Mouse (Mus musculus) liver, postnatal 0 days (tissue): ENCODE measurements around the gene Trpm1. TPM values are rescaled to one million over a fixed set of nuclear protein-coding genes. Genes with fewer than 3 reads are reported as not detected.

Source experiments
- ATAC-seq: fragments of 200-750 bp; cut with Nextera tagmentation; 2 replicates; pipeline ENCODE4 v1.8.0; 2017; ENCODE audit warnings: mild to moderate bottlenecking, moderate library complexity
- DNase-seq: peaks from one replicate; pipeline ENCODE4 v3.0.0-alpha.2; 2016
- H3K27ac ChIP-seq: fragments of 300-500 bp; sonication (generic); 2 replicates; pipeline ENCODE4 v1.5.1; 2014; ENCODE audit warnings: antibody characterized with exemption, moderate library complexity, mild to moderate bottlenecking, low read depth
- H3K27me3 ChIP-seq: fragments of 300-500 bp; sonication (generic); 2 replicates; pipeline ENCODE4 v1.6.1; 2014; ENCODE audit warnings: low read length, control low read depth, mixed read lengths; ENCODE audit not compliant: insufficient read depth
- H3K36me3 ChIP-seq: fragments of 300-500 bp; sonication (generic); replicated peaks from 2 replicates; pipeline ENCODE4 v1.6.1; 2014; ENCODE audit warnings: mild to moderate bottlenecking, control low read depth, low read length, moderate library complexity, mixed read lengths; ENCODE audit not compliant: insufficient read depth
- H3K4me1 ChIP-seq: fragments of 300-500 bp; sonication (generic); 2 replicates; pipeline ENCODE4 v1.6.1; 2014; ENCODE audit warnings: antibody characterized with exemption, mild to moderate bottlenecking, control low read depth; ENCODE audit not compliant: insufficient read depth
- H3K4me2 ChIP-seq: fragments of 300-500 bp; sonication (generic); 2 replicates; pipeline ENCODE4 v1.6.1; 2014; ENCODE audit warnings: low read depth, mild to moderate bottlenecking, low read length, moderate library complexity, mixed read lengths
- H3K4me3 ChIP-seq: fragments of 300-500 bp; sonication (generic); 2 replicates; pipeline ENCODE4 v1.5.1; 2014; ENCODE audit warnings: low read depth, low read length
- H3K9ac ChIP-seq: fragments of 300-500 bp; sonication (generic); replicated peaks from 2 replicates; pipeline ENCODE4 v1.6.1; 2014; ENCODE audit warnings: mild to moderate bottlenecking, moderate library complexity
- H3K9me3 ChIP-seq: fragments of 300-500 bp; sonication (generic); 2 replicates; pipeline ENCODE4 v1.6.1; 2016; ENCODE audit warnings: mild to moderate bottlenecking, control low read depth, low read length, mixed read lengths
- CTCF ChIP-seq: sonication (generic); IDR thresholded peaks from 2 replicates; pipeline ENCODE4 v1.5.1; 2016; ENCODE audit warnings: antibody characterized with exemption, low read depth
- EP300 ChIP-seq: IDR thresholded peaks from 2 replicates; pipeline ENCODE4 v1.6.1; 2016; ENCODE audit warnings: antibody characterized with exemption, low read depth, mild to moderate bottlenecking
- WGBS: fragments of 180-500 bp; shearing (Covaris S2); extraction: QIAGEN DNeasy Blood & Tissue Kit; methylation state at CpG from one replicate; pipeline ENCODE4 v1.1.7; 2014; ENCODE audit not compliant: insufficient replicate concordance; 5-methylcytosine and 5-hydroxymethylcytosine counted together
- polyA plus RNA-seq: library from polyadenylated mRNA; unstranded; fragments of >200 nt; fragmentation: Nextera tagmentation; extraction: Ambion mirVana; gene quantifications from 2 replicates; pipeline ENCODE4 v1.2.1, GENCODE M21; 2015

Trpm1 gene
- polyA plus RNA-seq, 1 experiment from 2014 or later: not detected

GRCm38 (mm10) chr7:64227586-64227985 lies 74.0 kb downstream of the Trpm1 start:
- TF ChIP-seq EP300: no peak
- no peak for TF ChIP-seq CTCF
- Histone ChIP-seq H3K36me3 (no peaks in the 10 kb centered on the region), H3K4me1 (no peaks in the 10 kb centered on the region), H3K9ac (no peak overlapping the region), H3K4me2 (no peak overlapping the region), H3K4me3 (no peak overlapping the region), H3K27ac (no peak overlapping the region), H3K9me3 (no peaks in the 10 kb centered on the region), H3K27me3 (no peaks in the 10 kb centered on the region)
- DNase-seq (no peak), ATAC-seq (no peak)
- WGBS: 81% methylated on average over 5 of the region's 5 CpGs

GRCm38 (mm10) chr7:64228300-64228699 lies 74.7 kb downstream of the Trpm1 start:
- H3K36me3 ChIP-seq: no peaks in the 10 kb centered on the region
- H3K27ac ChIP-seq: no peak overlapping the region
- DNase-seq: no peak
- H3K4me2 ChIP-seq: no peak overlapping the region
- no peaks in the 10 kb centered on the region for H3K27me3 ChIP-seq
- WGBS: 72% methylated on average over 2 of the region's 2 CpGs
- H3K4me3 ChIP-seq: no peak overlapping the region
- no peaks in the 10 kb centered on the region for H3K9me3 ChIP-seq
- H3K4me1 ChIP-seq: no peaks in the 10 kb centered on the region
- H3K9ac ChIP-seq: no peak overlapping the region
- no peak for ATAC-seq
- no peak for TF ChIP-seq CTCF
- no peak for TF ChIP-seq EP300

GRCm38 (mm10) chr7:64229911-64230310 lies 76.3 kb downstream of the Trpm1 start:
- H3K4me3 ChIP-seq: no peak overlapping the region
- no peaks in the 10 kb centered on the region for H3K9me3 ChIP-seq
- no peak overlapping the region for H3K4me2 ChIP-seq
- WGBS: 84% methylated on average over 8 of the region's 8 CpGs
- no peak for DNase-seq
- no peak overlapping the region for H3K27ac ChIP-seq
- ATAC-seq: no peak
- H3K27me3 ChIP-seq: no peaks in the 10 kb centered on the region
- TF ChIP-seq EP300 (no peak), CTCF (no peak)
- H3K9ac ChIP-seq: no peak overlapping the region
- H3K4me1 ChIP-seq: no peaks in the 10 kb centered on the region
- H3K36me3 ChIP-seq: no peaks in the 10 kb centered on the region

- no peak for DNase-seq
- no peak overlapping the region for H3K9ac ChIP-seq
- no peak overlapping the region for H3K4me3 ChIP-seq
- 85% methylated on average over 1 of the region's 1 CpGs for WGBS
- no peak overlapping the region for H3K27ac ChIP-seq
- H3K9me3 ChIP-seq: no peaks in the 10 kb centered on the region
- H3K36me3 ChIP-seq: no peaks in the 10 kb centered on the region
- H3K27me3 ChIP-seq: no peaks in the 10 kb centered on the region
- no peak overlapping the region for H3K4me2 ChIP-seq
- TF ChIP-seq CTCF (peak; percentile 41), EP300 (no peak)
- no peaks in the 10 kb centered on the region for H3K4me1 ChIP-seq
- ATAC-seq: no peak
Observed at GRCm38 (mm10) chr7:64231001-64231400, 77.4 kb downstream of the Trpm1 start.

GRCm38 (mm10) chr7:64231996-64232395 lies 78.4 kb downstream of the Trpm1 start:
- Histone ChIP-seq H3K4me2 (no peak overlapping the region), H3K27me3 (no peaks in the 10 kb centered on the region), H3K9me3 (no peaks in the 10 kb centered on the region), H3K4me3 (no peak overlapping the region), H3K9ac (no peak overlapping the region), H3K4me1 (no peaks in the 10 kb centered on the region), H3K27ac (no peak overlapping the region), H3K36me3 (no peaks in the 10 kb centered on the region)
- WGBS: 47% methylated on average over 2 of the region's 2 CpGs
- TF ChIP-seq CTCF: no peak
- no peak for TF ChIP-seq EP300
- no peak for ATAC-seq
- no peak for DNase-seq

- Histone ChIP-seq H3K9me3 (no peaks in the 10 kb centered on the region), H3K27me3 (no peaks in the 10 kb centered on the region), H3K4me3 (no peak overlapping the region), H3K4me1 (no peaks in the 10 kb centered on the region), H3K27ac (no peak overlapping the region), H3K4me2 (no peak overlapping the region), H3K9ac (no peak overlapping the region), H3K36me3 (no peaks in the 10 kb centered on the region)
- 70% methylated on average over 5 of the region's 5 CpGs for WGBS
- DNase-seq: no peak
- no peak for ATAC-seq
- TF ChIP-seq EP300 (no peak), CTCF (no peak)
Observed at GRCm38 (mm10) chr7:64234310-64234820, 80.7 kb downstream of the Trpm1 start.

- Histone ChIP-seq H3K4me1 (no peaks in the 10 kb centered on the region), H3K27ac (no peak overlapping the region), H3K4me3 (no peak overlapping the region), H3K27me3 (no peaks in the 10 kb centered on the region), H3K9me3 (no peaks in the 10 kb centered on the region), H3K9ac (no peak overlapping the region), H3K4me2 (no peak overlapping the region), H3K36me3 (no peaks in the 10 kb centered on the region)
- DNase-seq (no peak), ATAC-seq (no peak)
- TF ChIP-seq CTCF (no peak), EP300 (no peak)
- 76% methylated on average over 4 of the region's 4 CpGs for WGBS
Observed at GRCm38 (mm10) chr7:64236521-64236920, 82.9 kb downstream of the Trpm1 start.
